Mouse (Mus musculus) layer of hippocampus, adult 8-10 months (tissue): ENCODE results near the gene Gjd3. TPM values are rescaled to one million over a fixed set of nuclear protein-coding genes. Genes with fewer than 3 reads are reported as not detected.
"Not testable (repeated sequence)": the region's sequence is repeated elsewhere in the genome, so short reads cannot be mapped to it uniquely, and the experiment has no call there.

Experiments used
- DNase-seq, 2 experiments: peaks; one replicate each; pipeline ENCODE4 v3.0.0; 2022; ENCODE audit warnings: low spot score in 2 of 2
- total RNA-seq, 4 experiments: library from RNA; stranded (reverse); gene quantifications; 2 replicates each; pipeline ENCODE4 v1.2.4; 2022

Gjd3 gene
- 1 to 10 TPM in 2 of 4 experiments, not detected in 2; 1.4 to 1.6 TPM for total RNA-seq

DNA sequence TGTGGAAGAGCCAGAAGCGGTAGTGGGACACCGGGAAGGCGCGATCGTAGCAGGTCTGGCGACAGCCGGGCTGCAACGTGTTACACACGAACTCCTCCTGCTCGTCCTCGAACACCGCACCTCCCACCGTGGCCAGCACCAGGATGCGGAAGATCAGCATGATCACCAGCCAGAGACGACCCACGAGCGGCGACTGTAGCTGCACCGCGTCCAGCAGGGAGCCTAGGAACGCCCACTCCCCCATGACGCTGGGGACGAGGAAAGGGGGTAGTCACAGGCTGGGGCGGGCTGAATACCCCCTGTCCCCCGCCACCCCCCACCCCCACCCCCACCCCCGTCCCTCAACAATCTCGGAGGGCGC lies at the start of gene Gjd3:
Gene Gjd3, minus strand, starts transcription at position 244 of the 361 bp plus-strand sequence.
- peak in 1 of 2 experiments; percentile 21 for DNase-seq

GRCm38 (mm10) chr11:99026899-99027440 lies 44.2 kb upstream of the Gjd3 start:
- no peak for DNase-seq

- DNase-seq, result no peak
Observed at GRCm38 (mm10) chr11:99025878-99026277, 43.1 kb upstream of the Gjd3 start.

- no peak for DNase-seq
Observed at GRCm38 (mm10) chr11:99024468-99025134, 41.8 kb upstream of the Gjd3 start.

GRCm38 (mm10) chr11:99023500-99024467 lies 41.0 kb upstream of the Gjd3 start, which contains the start of gene Top2a:
TSS of gene Top2a (minus strand) at chr11:99024189.
- DNase-seq, result peak; percentile 94 to 98

GRCm38 (mm10) chr11:99023094-99023493 lies 40.3 kb upstream of the Gjd3 start:
- no peak for DNase-seq

- no peak for DNase-seq
Observed at GRCm38 (mm10) chr11:99022384-99022933, 39.6 kb upstream of the Gjd3 start.

GRCm38 (mm10) chr11:99019844-99020243 lies 37.0 kb upstream of the Gjd3 start:
- DNase-seq, result no peak

GRCm38 (mm10) chr11:99013856-99014255 lies 31.0 kb upstream of the Gjd3 start:
- no peak for DNase-seq

DNA sequence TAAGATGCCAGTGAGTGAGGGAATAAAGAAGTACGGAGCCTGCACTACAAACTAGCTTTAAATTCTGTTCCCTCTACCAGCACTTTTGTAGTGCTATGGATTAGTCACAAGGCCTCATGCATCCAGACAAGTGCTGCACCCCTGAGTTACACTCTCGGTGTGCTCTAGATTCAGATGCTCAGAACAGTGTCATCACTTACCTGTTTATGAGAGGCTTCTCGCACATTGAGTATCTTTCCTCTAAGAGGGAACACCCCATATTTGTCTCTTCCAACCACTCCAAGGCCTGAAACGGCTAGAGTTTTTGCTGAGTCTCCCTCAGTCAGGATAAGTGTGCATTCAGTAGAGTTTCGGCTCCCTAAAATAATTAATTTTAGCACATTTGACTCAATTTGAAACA lies 27.9 kb upstream of the Gjd3 start:
- DNase-seq, result no peak

- DNase-seq, result no peak
Observed at GRCm38 (mm10) chr11:99010124-99010523, 27.3 kb upstream of the Gjd3 start.

GRCm38 (mm10) chr11:99006788-99007187 lies 24.0 kb upstream of the Gjd3 start:
- DNase-seq, result no peak

DNA sequence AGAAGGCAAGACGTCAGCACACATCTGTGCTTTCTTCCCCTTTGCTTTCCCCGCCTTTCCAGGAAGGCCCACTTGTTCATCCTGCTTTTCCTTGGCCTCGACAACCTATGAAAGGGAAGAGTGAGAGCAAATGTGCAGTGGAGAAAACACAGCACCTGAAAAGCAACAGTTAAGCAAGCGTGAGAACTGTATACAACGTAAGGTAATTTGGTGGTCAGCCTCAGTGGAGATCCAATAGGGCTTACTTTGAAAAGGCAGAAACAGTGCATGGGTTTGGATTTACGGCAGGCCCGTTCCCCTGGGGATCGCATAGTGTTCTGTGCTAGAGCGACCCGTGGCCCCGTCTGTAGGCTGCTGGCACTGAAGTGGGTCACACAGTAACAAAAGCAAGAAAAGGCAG lies 16.4 kb upstream of the Gjd3 start:
- DNase-seq, result no peak

- DNase-seq, result no peak
Observed at GRCm38 (mm10) chr11:98998776-98999175, 16.0 kb upstream of the Gjd3 start.

DNA sequence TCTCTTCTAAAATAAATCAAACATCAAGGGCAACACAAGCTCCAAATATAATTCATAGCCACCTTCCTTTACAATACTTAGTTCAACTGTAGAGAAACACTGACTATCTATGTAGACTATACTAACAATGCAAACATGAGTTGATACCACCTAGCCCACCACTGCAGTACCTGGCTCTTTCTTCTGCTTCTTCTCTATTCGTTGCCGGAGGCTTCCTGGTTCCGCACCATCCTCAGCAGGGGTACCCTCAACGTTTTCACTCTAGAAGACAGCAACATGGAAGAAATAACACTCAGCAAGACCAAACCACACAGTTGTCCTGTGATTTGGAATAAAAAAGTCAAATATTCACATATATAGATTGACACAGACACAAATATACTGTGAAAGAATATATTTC lies 14.8 kb upstream of the Gjd3 start:
- no peak for DNase-seq

DNA sequence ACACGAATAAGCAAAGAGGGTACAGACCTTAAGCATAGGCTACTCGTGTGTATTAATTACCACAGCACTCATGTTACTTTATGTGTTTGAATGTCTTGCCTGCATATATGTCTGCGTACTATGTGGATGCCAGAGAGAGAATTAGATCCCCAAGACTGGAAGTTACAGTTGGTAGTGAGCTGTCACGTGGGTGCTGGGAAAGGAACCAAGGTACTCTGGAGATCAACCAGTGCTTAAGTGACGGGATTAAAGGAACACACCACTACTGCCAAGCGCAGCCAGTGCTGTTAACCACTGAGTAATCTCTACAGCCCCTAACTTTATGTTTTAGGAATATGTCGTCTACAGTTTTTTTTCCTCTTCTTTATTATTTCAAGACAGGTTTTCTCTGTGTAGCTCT lies 13.2 kb upstream of the Gjd3 start:
- DNase-seq, result no peak

DNA sequence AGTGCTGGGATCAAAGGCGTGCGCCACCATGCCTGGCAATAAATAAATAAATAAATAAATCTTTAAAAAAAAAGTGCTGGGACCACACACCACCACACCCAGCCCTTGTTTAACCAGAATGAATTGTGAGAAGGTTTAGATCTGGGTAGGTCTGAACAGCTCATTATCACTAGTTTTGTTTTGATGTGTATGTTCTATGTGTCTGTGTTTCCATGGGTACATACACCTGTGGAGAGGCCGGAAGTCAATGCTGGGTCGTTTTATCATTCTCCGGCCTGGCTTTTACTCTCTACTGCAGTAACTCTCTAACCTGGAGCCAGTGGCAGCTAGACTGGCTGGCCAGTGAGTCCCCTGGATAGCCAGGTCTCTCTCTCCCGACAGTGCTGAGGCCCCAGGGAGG lies 8.1 kb upstream of the Gjd3 start:
- DNase-seq, result no peak

DNA sequence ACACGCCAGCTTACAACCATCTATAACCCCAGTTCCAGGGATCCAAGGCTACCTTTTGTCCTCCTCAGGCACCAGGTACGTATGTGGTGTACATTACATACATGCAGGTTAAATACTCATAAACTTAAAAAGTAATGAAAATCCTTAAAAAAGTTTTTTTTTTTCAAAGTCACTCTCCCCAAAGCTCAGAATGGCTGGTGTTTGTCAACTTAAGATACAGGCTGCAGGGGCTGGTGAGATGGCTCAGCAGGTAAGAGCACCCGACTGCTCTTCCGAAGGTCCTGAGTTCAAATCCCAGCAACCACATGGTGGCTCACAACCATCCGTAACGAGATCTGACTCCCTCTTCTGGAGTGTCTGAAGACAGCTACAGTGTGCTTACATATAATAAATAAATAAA lies 5.4 kb upstream of the Gjd3 start:
- DNase-seq, result not testable (repeated sequence)

- DNase-seq, result no peak
Observed at GRCm38 (mm10) chr11:98985542-98985941, 2.7 kb upstream of the Gjd3 start.

- DNase-seq, result no peak
Observed at GRCm38 (mm10) chr11:98983551-98983950, 735 bp upstream of the Gjd3 start.

DNA sequence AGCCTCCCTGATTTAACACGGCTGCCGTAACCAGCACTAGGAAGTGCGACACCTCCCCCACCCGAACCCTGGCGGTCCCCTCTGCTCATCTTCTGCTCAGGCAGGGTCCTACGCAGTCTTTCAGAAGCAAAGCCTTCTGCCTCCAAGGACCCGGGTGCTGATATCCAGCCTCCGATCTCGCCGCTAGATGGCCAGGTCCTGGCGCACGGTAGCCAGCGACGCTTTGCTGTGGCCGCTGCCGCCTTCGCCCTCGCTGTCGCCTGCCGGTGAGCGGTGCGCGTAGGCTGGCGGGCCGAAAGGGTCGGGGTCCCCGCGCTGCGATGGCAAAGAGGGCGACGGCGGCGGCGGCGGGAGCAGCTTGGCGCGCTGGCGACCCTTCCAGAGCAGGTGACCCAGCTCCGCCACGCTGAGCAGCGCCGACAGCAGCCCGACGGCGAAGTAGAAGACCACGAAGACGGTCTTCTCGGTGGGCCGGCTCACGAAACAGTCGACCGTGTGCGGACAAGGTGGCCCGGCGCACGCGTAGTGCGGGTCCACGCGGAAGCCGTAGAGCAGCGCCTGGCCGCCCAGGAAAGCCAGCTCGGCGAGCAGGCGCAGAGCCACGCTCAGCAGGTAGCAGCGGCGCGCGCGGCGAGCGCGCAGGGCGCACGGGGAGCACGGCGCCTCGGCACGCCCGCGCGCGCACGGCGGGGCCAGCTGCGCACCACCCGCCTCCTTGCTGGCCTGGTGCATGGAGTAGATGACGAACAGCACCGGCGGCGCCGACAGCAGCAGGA lies 631 bp downstream of the Gjd3 start:
- no peak for DNase-seq
